ENCODE assay signal across 28 mouse cellular contexts in genomic region chr2:76808334-76808733, GRCm38 (mm10).
DNase-seq lines count a peak whose midpoint lies in the region; ATAC-seq lines count a peak whose summit lies in the region.
"Had no signal": no experiment of that assay in that cellular context is flagged by ENCODE, and none has a peak within 500 bp of the region (broad histone marks: within the 10 kb centered on the region; RNA-seq: fewer than 3 reads in every experiment).

No protein-coding gene starts in this region.

- no peaks in the 10 kb centered on the region for H3K9me3 ChIP-seq in heart, embryonic 10.5 days
- H3K9me3 ChIP-seq: hindbrain, embryonic 13.5 days; liver, embryonic 12.5 days; neural tube, embryonic 12.5 days; stomach, embryonic 15.5 days had no signal

- peaks cover 63% of the 10 kb centered on the region for H3K36me3 ChIP-seq in heart, embryonic 10.5 days
- H3K36me3 ChIP-seq: hindbrain, embryonic 13.5 days; liver, embryonic 12.5 days; neural tube, embryonic 12.5 days; stomach, embryonic 15.5 days had no signal

- intact Hi-C loops in heart, postnatal 10 days (cut with DNase I): no loop called here

- peaks cover 10% of the 10 kb centered on the region for H3K4me1 ChIP-seq in heart, embryonic 10.5 days
- H3K4me1 ChIP-seq: hindbrain, embryonic 13.5 days; liver, embryonic 12.5 days; neural tube, embryonic 12.5 days; stomach, embryonic 15.5 days had no signal

- WGBS in heart, embryonic 10.5 days: 53% methylated on average over 10 of the region's 10 CpGs

- ATAC-seq in granulocyte monocyte progenitor cell, adult 5-6 weeks (replicated peaks; ENCODE audit: poor library complexity, severe bottlenecking): no peak
- ATAC-seq: activated CD4-positive, CD25-positive, alpha-beta regulatory T cell, adult 4 months; forebrain, postnatal 0 days; intestine, postnatal 0 days; liver, embryonic 12.5 days; liver, postnatal 0 days; midbrain, embryonic 16.5 days had no signal

- peak; percentile 63 for DNase-seq in gastrocnemius, adult 18-20 months (ENCODE audit: low spot score)
- no peak for DNase-seq in gastrocnemius, postnatal 4 days (ENCODE audit: low spot score in 2 of 2)
- no peak for DNase-seq in heart, embryonic 10.5 days (ENCODE audit: low spot score)
- no peak for DNase-seq in heart, adult 18-20 months
- peak; percentile 42 to 53 for DNase-seq in heart, postnatal 10 days
- DNase-seq in ovary, postnatal 10 days (ENCODE audit: low spot score): no peak
- DNase-seq: adrenal gland, adult 2 months; adrenal gland, postnatal 36 days; cerebellum, adult 18-20 months; cerebellum, postnatal 10 days; forebrain, postnatal 0 days; kidney, adult 9 months; kidney, postnatal 10 days; layer of hippocampus, postnatal 36 days; left cerebral cortex, postnatal 4 days; liver, postnatal 0 days; lung, postnatal 36 days; thymus, postnatal 14 days had no signal

- H3K4me3 ChIP-seq in heart, embryonic 10.5 days: peak overlapping the region; percentile 34; the same call in 1 of the 2 replicates
- H3K4me3 ChIP-seq: erythroblast, embryonic 14.5 days; hindbrain, embryonic 13.5 days; liver, embryonic 12.5 days; neural tube, embryonic 12.5 days; stomach, embryonic 15.5 days had no signal

- peak overlapping the region; percentile 88; the same call in 1 of the 2 replicates for H3K27ac ChIP-seq in heart, embryonic 10.5 days
- H3K27ac ChIP-seq: hindbrain, embryonic 13.5 days; liver, embryonic 12.5 days; neural tube, embryonic 12.5 days; stomach, embryonic 15.5 days had no signal

- H3K27me3 ChIP-seq in heart, embryonic 10.5 days (ENCODE audit: insufficient read depth, poor library complexity, severe bottlenecking): no peaks in the 10 kb centered on the region
- H3K27me3 ChIP-seq: CH12.LX; hindbrain, embryonic 13.5 days; liver, embryonic 12.5 days; neural tube, embryonic 12.5 days; stomach, embryonic 15.5 days had no signal

Comparison
In these comparisons a context has a peak if more than half of its experiments do, and no peak if none do; other contexts are left out.
1. DNase-seq: peak in gastrocnemius, adult 18-20 months (single experiment) and heart, postnatal 10 days (2 of 2); none in gastrocnemius, postnatal 4 days (0 of 2), heart, embryonic 10.5 days (single experiment), heart, adult 18-20 months (0 of 2) and ovary, postnatal 10 days (single experiment).